In the genomic region with DNA sequence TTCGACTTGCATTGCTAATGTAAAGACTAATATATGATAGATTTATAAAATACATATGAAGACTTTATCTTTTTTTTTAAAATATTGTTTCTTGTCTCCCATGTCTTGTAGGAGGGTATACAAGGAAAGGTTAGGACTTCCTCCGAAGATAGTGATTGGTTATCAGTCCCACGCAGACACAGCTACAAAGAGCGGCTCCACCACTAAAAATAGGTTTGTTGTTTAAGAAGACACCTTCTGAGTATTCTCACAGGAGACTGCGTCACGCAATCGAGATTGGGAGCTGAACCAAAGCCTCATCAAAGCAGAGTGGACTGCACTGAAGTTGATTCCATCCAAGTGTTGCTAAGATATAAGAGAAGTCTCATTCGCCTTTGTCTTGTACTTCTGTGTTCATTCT, we compare ENCODE assay signal across 5 mouse cellular contexts. TPM values are rescaled to one million over a fixed set of nuclear protein-coding genes. Genes with fewer than 3 reads are reported as not detected.
DNase-seq lines count a peak whose midpoint lies in the region; ATAC-seq and TF ChIP-seq lines count a peak whose summit lies in the region.
"Not testable (repeated sequence)": the region's sequence is repeated elsewhere in the genome, so short reads cannot be mapped to it uniquely, and the experiment has no call there.

No protein-coding gene starts in this region.

- peak; percentile 51; the same call in 1 of the 2 replicates for ATAC-seq in heart, embryonic 12.5 days (ENCODE audit: insufficient number of reproducible peaks, low FRiP score)
- peak; percentile 66 for ATAC-seq in liver, embryonic 12.5 days
- peak; percentile 71 for ATAC-seq in liver, embryonic 14.5 days (ENCODE audit: insufficient read depth)
- peak; percentile 72 for ATAC-seq in liver, embryonic 16.5 days (ENCODE audit: low read depth)
- ATAC-seq in megakaryocyte-erythroid progenitor cell, adult 5-6 weeks (replicated peaks; ENCODE audit: low FRiP score, low TSS enrichment, poor library complexity, severe bottlenecking): peak; percentile 86

- not testable (repeated sequence) for TF ChIP-seq EP300 in liver, embryonic 14.5 days (IDR thresholded peaks at IDR 0.05; ENCODE audit: low read depth)

- H3K9ac ChIP-seq in heart, embryonic 12.5 days; liver, embryonic 12.5 days; liver, embryonic 14.5 days (replicated peaks); liver, embryonic 16.5 days (ENCODE audit: low read depth, low read length): not testable (repeated sequence)

- not testable (repeated sequence) for H3K27me3 ChIP-seq in heart, embryonic 12.5 days (replicated peaks); liver, embryonic 12.5 days (replicated peaks); liver, embryonic 14.5 days (ENCODE audit: control insufficient read depth, insufficient read depth, low read length); liver, embryonic 16.5 days (ENCODE audit: control insufficient read depth, insufficient read depth, low read depth, low read length)

- not testable (repeated sequence) for H3K27ac ChIP-seq in heart, embryonic 12.5 days (ENCODE audit: poor library complexity, severe bottlenecking); liver, embryonic 12.5 days; liver, embryonic 14.5 days; liver, embryonic 16.5 days (ENCODE audit: low read length)

- DNase-seq in liver, embryonic 14.5 days (ENCODE audit: low read depth in 3 of 3, low spot score in 3 of 3): not testable (repeated sequence)

- not testable (repeated sequence) for H3K4me1 ChIP-seq in heart, embryonic 12.5 days (replicated peaks); liver, embryonic 14.5 days (replicated peaks; ENCODE audit: control insufficient read depth in 2 of 2, insufficient read depth in 2 of 2, low read length in 1 of 2); liver, embryonic 16.5 days (ENCODE audit: control insufficient read depth, low read depth, low read length)
- peaks cover 11% of the 10 kb centered on the region; the same call in 1 of the 2 replicates for H3K4me1 ChIP-seq in liver, embryonic 12.5 days

- not testable (repeated sequence) for H3K4me2 ChIP-seq in heart, embryonic 12.5 days; liver, embryonic 12.5 days; liver, embryonic 14.5 days (ENCODE audit: low read depth); liver, embryonic 16.5 days (ENCODE audit: low read depth, low read length)

- TF ChIP-seq CTCF in liver, embryonic 14.5 days (IDR thresholded peaks at IDR 0.05; ENCODE audit: low read depth): not testable (repeated sequence)

- not testable (repeated sequence) for H3K4me3 ChIP-seq in heart, embryonic 12.5 days; liver, embryonic 12.5 days; liver, embryonic 14.5 days (ENCODE audit: insufficient read depth in 1 of 2, low read depth in 2 of 2, low read length in 2 of 2); liver, embryonic 16.5 days (ENCODE audit: low read depth, low read length)

- WGBS in heart, embryonic 12.5 days: 47% methylated on average over 8 of the region's 8 CpGs
- 34% methylated on average over 8 of the region's 8 CpGs for WGBS in liver, embryonic 12.5 days (ENCODE audit: insufficient replicate concordance)
- WGBS in liver, embryonic 14.5 days (ENCODE audit: insufficient replicate concordance): 32% methylated on average over 8 of the region's 8 CpGs
- 46% methylated on average over 8 of the region's 8 CpGs for whole genome bisulfite sequencing in liver, embryonic 16.5 days (ENCODE audit: insufficient replicate concordance)

- H3K36me3 ChIP-seq in heart, embryonic 12.5 days: peaks cover 56% of the 10 kb centered on the region
- peaks cover 81% of the 10 kb centered on the region for H3K36me3 ChIP-seq in liver, embryonic 12.5 days
- peaks cover 39% of the 10 kb centered on the region for H3K36me3 ChIP-seq in liver, embryonic 14.5 days (replicated peaks; ENCODE audit: control insufficient read depth, insufficient read depth, low read depth)
- H3K36me3 ChIP-seq in liver, embryonic 16.5 days (ENCODE audit: control insufficient read depth, insufficient read depth): peaks cover 27% of the 10 kb centered on the region

- not testable (repeated sequence) for H3K9me3 ChIP-seq in heart, embryonic 12.5 days (replicated peaks); liver, embryonic 12.5 days (replicated peaks); liver, embryonic 14.5 days (ENCODE audit: control insufficient read depth, low read length); liver, embryonic 16.5 days (replicated peaks; ENCODE audit: control insufficient read depth, low read length)

RNA-seq across cellular contexts. Expression of a gene that starts 29.3 kb away (rescaled TPM):
- polyA plus RNA-seq in heart, embryonic 12.5 days (2016; fragmentation: Nextera tagmentation; extraction: Ambion mirVana): 244 and 259 TPM in 2 replicates
- 251 and 254 TPM in 2 replicates for polyA plus RNA-seq in liver, embryonic 12.5 days (2016; fragmentation: Nextera tagmentation; extraction: Ambion mirVana)
- 22.6 and 74.4 TPM in 2 replicates for polyA plus RNA-seq in liver, embryonic 14.5 days (2012; rRNA removed)
- 180 and 187 TPM in 2 replicates for polyA plus RNA-seq in liver, embryonic 14.5 days (2014; fragmentation: Nextera tagmentation; extraction: Ambion mirVana)
- 133 and 145 TPM in 2 replicates for polyA plus RNA-seq in liver, embryonic 16.5 days (2015; fragmentation: Nextera tagmentation; extraction: Ambion mirVana)
- total RNA-seq in megakaryocyte-erythroid progenitor cell, adult 5-6 weeks (2014; fragmentation: Nextera tagmentation): 208 and 348 TPM in 2 replicates
- 215 and 277 TPM in 2 replicates for total RNA-seq in megakaryocyte-erythroid progenitor cell, adult 5-6 weeks (2017)
